Mouse (Mus musculus): ENCODE data around the gene Prap1.
"Not testable (repeated sequence)": the region's sequence is repeated elsewhere in the genome, so short reads cannot be mapped to it uniquely, and the experiment has no call there.

Gene Prap1

GRCm38 (mm10) chr7:140082242-140082678, 10.9 kb upstream of the Prap1 start, which contains the start of gene Caly:
Gene Caly, minus strand, starts transcription at chr7:140082548.
- no peak for DNase-seq (ENCODE audit: low spot score)

GRCm38 (mm10) chr7:140090601-140091000, 2.6 kb upstream of the Prap1 start:
- peak; percentile 27 for DNase-seq (ENCODE audit: low spot score)

- peak; percentile 69 for DNase-seq (ENCODE audit: low spot score)
Measured at GRCm38 (mm10) chr7:140094954-140095353, 1.8 kb downstream of the Prap1 start.

- DNase-seq (ENCODE audit: low spot score) = no peak
Measured at GRCm38 (mm10) chr7:140095556-140095955, 2.4 kb downstream of the Prap1 start.

GRCm38 (mm10) chr7:140096055-140096454, 2.9 kb downstream of the Prap1 start:
- DNase-seq (ENCODE audit: low spot score) = no peak

- no peak for DNase-seq (ENCODE audit: low spot score)
Measured at GRCm38 (mm10) chr7:140098466-140098865, 5.3 kb downstream of the Prap1 start.

GRCm38 (mm10) chr7:140101498-140101897, 8.3 kb downstream of the Prap1 start:
- no peak for DNase-seq (ENCODE audit: low spot score)

- peak; percentile 91 for DNase-seq (ENCODE audit: low spot score)
Measured at GRCm38 (mm10) chr7:140101993-140102860, 9.0 kb downstream of the Prap1 start, which contains the start of gene Fuom. Gene Fuom, minus strand, starts transcription at chr7:140102441.

GRCm38 (mm10) chr7:140104009-140104408, 10.8 kb downstream of the Prap1 start:
- no peak for DNase-seq (ENCODE audit: low spot score)

GRCm38 (mm10) chr7:140111943-140112342, 18.7 kb downstream of the Prap1 start:
- DNase-seq (ENCODE audit: low spot score) = no peak

GRCm38 (mm10) chr7:140115583-140116328, 22.6 kb downstream of the Prap1 start, which contains the start of gene Paox:
Gene Paox, plus strand, starts transcription at chr7:140115799.
- DNase-seq (ENCODE audit: low spot score) = peak; percentile 70

- peak; percentile 93 for DNase-seq (ENCODE audit: low spot score)
Measured at GRCm38 (mm10) chr7:140116329-140117054, 23.3 kb downstream of the Prap1 start, which contains the start of gene Echs1. Gene Echs1, minus strand, starts transcription at chr7:140116476.

- no peak for DNase-seq (ENCODE audit: low spot score)
Measured at GRCm38 (mm10) chr7:140120484-140120883, 27.3 kb downstream of the Prap1 start.

- peak; percentile 32 for DNase-seq (ENCODE audit: low spot score)
Measured at GRCm38 (mm10) chr7:140121338-140121910, 28.2 kb downstream of the Prap1 start.

GRCm38 (mm10) chr7:140122765-140123164, 29.6 kb downstream of the Prap1 start:
- DNase-seq (ENCODE audit: low spot score) = no peak

GRCm38 (mm10) chr7:140124382-140124781, 31.2 kb downstream of the Prap1 start:
- DNase-seq (ENCODE audit: low spot score) = no peak

GRCm38 (mm10) chr7:140125278-140126021, 32.3 kb downstream of the Prap1 start:
- DNase-seq (ENCODE audit: low spot score) = peak; percentile 97

- DNase-seq (ENCODE audit: low spot score) = no peak
Measured at GRCm38 (mm10) chr7:140126022-140126350, 32.8 kb downstream of the Prap1 start.

- no peak for DNase-seq (ENCODE audit: low spot score)
Measured at GRCm38 (mm10) chr7:140126934-140127333, 33.7 kb downstream of the Prap1 start.

GRCm38 (mm10) chr7:140127911-140128310, 34.7 kb downstream of the Prap1 start:
- DNase-seq (ENCODE audit: low spot score) = no peak

- not testable (repeated sequence) for DNase-seq (ENCODE audit: low spot score)
Measured at GRCm38 (mm10) chr7:140132184-140132583, 39.0 kb downstream of the Prap1 start.
